Mouse (Mus musculus) layer of hippocampus, postnatal 36 days (tissue): ENCODE measurements around the gene Ush1g. TPM values are rescaled to one million over a fixed set of nuclear protein-coding genes. Genes with fewer than 3 reads are reported as not detected.

ENCODE experiments used
- DNase-seq, 2 experiments: peaks; one replicate each; pipeline ENCODE4 v3.0.0; 2022
- total RNA-seq, 2 experiments: library from RNA; stranded (reverse); gene quantifications; 2 replicates each; pipeline ENCODE4 v1.2.3; 2021

Ush1g gene
- total RNA-seq, 2 experiments from 2014 or later = 0.30 to 0.35 TPM

GRCm38 (mm10) chr11:115287386-115287785 lies 34.5 kb downstream of the Ush1g start:
- DNase-seq = no peak

GRCm38 (mm10) chr11:115286201-115286993 lies 35.4 kb downstream of the Ush1g start:
- DNase-seq = no peak

GRCm38 (mm10) chr11:115285282-115285681 lies 36.6 kb downstream of the Ush1g start:
- no peak for DNase-seq

- no peak for DNase-seq
Measured at GRCm38 (mm10) chr11:115283891-115284620, 37.8 kb downstream of the Ush1g start.

GRCm38 (mm10) chr11:115283486-115283765 lies 38.4 kb downstream of the Ush1g start:
- DNase-seq = no peak

GRCm38 (mm10) chr11:115282723-115283485 lies 38.9 kb downstream of the Ush1g start:
- no peak for DNase-seq

GRCm38 (mm10) chr11:115282295-115282694 lies 39.5 kb downstream of the Ush1g start:
- DNase-seq = peak; percentile 52 to 57

- DNase-seq = no peak
Measured at GRCm38 (mm10) chr11:115279726-115280125, 42.1 kb downstream of the Ush1g start.

- DNase-seq = no peak
Measured at GRCm38 (mm10) chr11:115278176-115278575, 43.7 kb downstream of the Ush1g start.

- no peak for DNase-seq
Measured at GRCm38 (mm10) chr11:115277604-115277975, 44.3 kb downstream of the Ush1g start.

GRCm38 (mm10) chr11:115276780-115277603 lies 44.8 kb downstream of the Ush1g start, which contains the start of gene Fdxr:
Gene Fdxr, minus strand, starts transcription at chr11:115277050.
- peak; percentile 94 to 95 for DNase-seq

GRCm38 (mm10) chr11:115275954-115276353 lies 45.9 kb downstream of the Ush1g start:
- DNase-seq = no peak

- no peak for DNase-seq
Measured at GRCm38 (mm10) chr11:115275509-115275908, 46.3 kb downstream of the Ush1g start.

GRCm38 (mm10) chr11:115274771-115275170 lies 47.1 kb downstream of the Ush1g start:
- no peak for DNase-seq

GRCm38 (mm10) chr11:115274178-115274577 lies 47.7 kb downstream of the Ush1g start:
- DNase-seq = no peak

- no peak for DNase-seq
Measured at GRCm38 (mm10) chr11:115273735-115274134, 48.1 kb downstream of the Ush1g start.

- no peak for DNase-seq
Measured at GRCm38 (mm10) chr11:115272894-115273498, 48.8 kb downstream of the Ush1g start.

GRCm38 (mm10) chr11:115271481-115271880 lies 50.4 kb downstream of the Ush1g start:
- no peak for DNase-seq

GRCm38 (mm10) chr11:115271052-115271451 lies 50.8 kb downstream of the Ush1g start:
- DNase-seq = no peak

GRCm38 (mm10) chr11:115270148-115270861 lies 51.5 kb downstream of the Ush1g start:
- DNase-seq = peak; percentile 80 to 85
